Mouse (Mus musculus) spleen, adult 2 months (tissue): Measurements from ENCODE around the gene Bpifa6.

Experiments used
- CTCF ChIP-seq: fragments of 200-500 bp; IDR thresholded peaks from 2 replicates; pipeline ENCODE4 v1.5.1; 2011; ENCODE audit warnings: mild to moderate bottlenecking, inconsistent platforms; ENCODE audit not compliant: insufficient read depth, insufficient read length, insufficient replicate concordance; ENCODE audit errors: extremely low read depth
- POLR2A ChIP-seq: fragments of 200-500 bp; IDR thresholded peaks from 2 replicates; pipeline ENCODE4 v1.6.1; 2011; ENCODE audit warnings: low read depth, low read length, inconsistent platforms

- no peak for TF ChIP-seq POLR2A
- TF ChIP-seq CTCF, result no peak
Measured at GRCm38 (mm10) chr2:153937843-153938242, 36.9 kb upstream of the Bpifa6 start, which contains the start of gene Bpifb4.
